Mouse (Mus musculus) kidney, adult 2 months (tissue): ENCODE data around the gene Vps53.

ENCODE experiments used
- CTCF ChIP-seq: fragments of 200-500 bp; conservative IDR thresholded peaks from 2 replicates; pipeline ENCODE4 v1.5.1; 2011; ENCODE audit warnings: low read depth, mild to moderate bottlenecking, control low read depth, low read length, moderate library complexity, mixed read lengths; ENCODE audit not compliant: insufficient read depth, insufficient read length
- POLR2A ChIP-seq: fragments of 200-500 bp; IDR thresholded peaks from one replicate; pipeline ENCODE4 v1.6.1; 2011; ENCODE audit warnings: low read depth, low read length, control low read depth

- TF ChIP-seq CTCF (no peak), POLR2A (no peak)
Measured at GRCm38 (mm10) chr11:76166657-76167056, 12.8 kb downstream of the Vps53 start.
